Mouse (Mus musculus) heart, postnatal 10 days (tissue): ENCODE measurements around the gene Cep78. TPM values are rescaled to one million over a fixed set of nuclear protein-coding genes. Genes with fewer than 3 reads are reported as not detected.

Experiments used
- DNase-seq, 2 experiments: peaks; one replicate each; pipeline ENCODE4 v3.0.0; 2021
- intact Hi-C: fragments of 180-260 bp; cut with DNase I; formaldehyde crosslinking; loops from one replicate; pipeline ENCODE4 v1.15.1; 2025
- total RNA-seq, 2 experiments: library from RNA; stranded (reverse); gene quantifications; 2 replicates each; pipeline ENCODE4 v1.2.3; 2021

Cep78 gene
- total RNA-seq, 2 experiments from 2014 or later = 4.9 to 5.8 TPM

GRCm38 (mm10) chr19:15913249-15913997 lies 71.4 kb downstream of the Cep78 start:
- intact Hi-C loops = no loop called here
- no peak for DNase-seq

- no peak for DNase-seq
- intact Hi-C loops = no loop called here
Measured at GRCm38 (mm10) chr19:15911441-15911840, 73.3 kb downstream of the Cep78 start.

GRCm38 (mm10) chr19:15910987-15911386 lies 73.8 kb downstream of the Cep78 start:
- DNase-seq = peak; percentile 59 to 76
- intact Hi-C loops = no loop called here

- peak; percentile 13 to 25 for DNase-seq
- intact Hi-C loops = no loop called here
Measured at GRCm38 (mm10) chr19:15910488-15910887, 74.3 kb downstream of the Cep78 start.

GRCm38 (mm10) chr19:15908016-15908415 lies 76.8 kb downstream of the Cep78 start:
- intact Hi-C loops = no loop called here
- DNase-seq = peak in 1 of 2 experiments; percentile 19

Other genes with a start within 250 kb of the Cep78 start
- 10 to 100 TPM; 11.6 to 14.7 TPM for gene Psat1, start 37.7 kb downstream of the Cep78 start, total RNA-seq
- 10 to 100 TPM; 37.3 to 38.1 TPM for gene Gnaq, start 147.8 kb upstream of the Cep78 start, total RNA-seq